Mouse (Mus musculus) ES-E14 (cell line): ENCODE results near the gene Gm11627. TPM values are rescaled to one million over a fixed set of nuclear protein-coding genes. Genes with fewer than 3 reads are reported as not detected.
"Not testable (repeated sequence)": the region's sequence is repeated elsewhere in the genome, so short reads cannot be mapped to it uniquely, and the experiment has no call there.

ENCODE experiments used
- DNase-seq: peaks from one replicate; pipeline ENCODE4 v3.0.0-alpha.2; 2013; ENCODE audit warnings: low read depth, low spot score
- H3K27ac ChIP-seq: 2 replicates; pipeline ENCODE4 v1.5.1; 2012; ENCODE audit warnings: low read depth, mild to moderate bottlenecking, low read length, moderate library complexity, mixed read lengths; ENCODE audit not compliant: poor library complexity, insufficient read depth, severe bottlenecking
- H3K36me3 ChIP-seq: 2 replicates; pipeline ENCODE4 v1.6.1; 2012; ENCODE audit warnings: mild to moderate bottlenecking, low read length, moderate library complexity, mixed read lengths; ENCODE audit not compliant: control insufficient read depth, poor library complexity, insufficient read depth, severe bottlenecking
- H3K4me1 ChIP-seq, 2 experiments: fragments of 150-350 bp in 1 of 2; sonication (generic) in 1 of 2; 2 replicates each; pipeline ENCODE4 v1.6.1; 2012; ENCODE audit warnings: low read length in 2 of 2, mild to moderate bottlenecking in 1 of 2, mixed read lengths in 1 of 2; ENCODE audit not compliant: control insufficient read depth in 2 of 2, insufficient read depth in 2 of 2, poor library complexity in 1 of 2
- H3K4me3 ChIP-seq, 2 experiments: fragments of 150-350 bp in 1 of 2; sonication (generic) in 1 of 2; 2 replicates each; pipeline ENCODE4 v1.5.1; 2012; ENCODE audit warnings: low read length in 2 of 2, low read depth in 1 of 2, mild to moderate bottlenecking in 1 of 2, mixed read lengths in 1 of 2; ENCODE audit not compliant: insufficient read depth in 1 of 2, poor library complexity in 1 of 2, severe bottlenecking in 1 of 2
- H3K9ac ChIP-seq: 2 replicates; pipeline ENCODE4 v1.6.1; 2012; ENCODE audit warnings: low read depth, mild to moderate bottlenecking, low read length, mixed read lengths; ENCODE audit not compliant: poor library complexity, insufficient read depth, severe bottlenecking
- H3K9me3 ChIP-seq: fragments of 150-350 bp; sonication (generic); 2 replicates; pipeline ENCODE4 v1.6.1; 2012; ENCODE audit warnings: low read depth, mild to moderate bottlenecking, low read length; ENCODE audit not compliant: control insufficient read depth, insufficient read depth
- CHD2 ChIP-seq: IDR thresholded peaks from 2 replicates; pipeline ENCODE4 v1.6.1; 2014; ENCODE audit warnings: mild to moderate bottlenecking, low read depth, low read length, inconsistent platforms
- HCFC1 ChIP-seq: IDR thresholded peaks from 2 replicates; pipeline ENCODE4 v1.6.1; 2012; ENCODE audit warnings: low read length, inconsistent platforms, borderline replicate concordance; ENCODE audit not compliant: insufficient read depth
- MAFK ChIP-seq: IDR thresholded peaks from 2 replicates; pipeline ENCODE4 v1.6.1; 2014; ENCODE audit warnings: mild to moderate bottlenecking, low read depth, low read length, inconsistent platforms; ENCODE audit not compliant: insufficient read depth
- ZC3H11A ChIP-seq: IDR thresholded peaks from 2 replicates; pipeline ENCODE4 v1.6.1; 2012; ENCODE audit warnings: low read depth, mild to moderate bottlenecking, inconsistent platforms, low read length, borderline replicate concordance
- ZNF384 ChIP-seq: IDR thresholded peaks from 2 replicates; pipeline ENCODE4 v1.6.1; 2012; ENCODE audit warnings: low read depth, low read length, inconsistent platforms
- in situ Hi-C, 2 experiments: fragments of 600-800 bp; cut with MboI; formaldehyde crosslinking; loops; one replicate each; pipeline ENCODE4 v1.15.1; 2025; ENCODE audit warnings: low sequenced_read_pairs in 2 of 2, inconsistent platforms in 1 of 2; ENCODE audit not compliant: unreplicated experiment in 2 of 2
- total RNA-seq: library from RNA; depleted of rRNA; stranded (reverse); fragments of 300-350 nt; gene quantifications from 2 replicates; pipeline ENCODE4 v1.2.3, GENCODE M21; 2012

Gene Gm11627
- total RNA-seq, 1 experiment, result 7.5 TPM

DNA sequence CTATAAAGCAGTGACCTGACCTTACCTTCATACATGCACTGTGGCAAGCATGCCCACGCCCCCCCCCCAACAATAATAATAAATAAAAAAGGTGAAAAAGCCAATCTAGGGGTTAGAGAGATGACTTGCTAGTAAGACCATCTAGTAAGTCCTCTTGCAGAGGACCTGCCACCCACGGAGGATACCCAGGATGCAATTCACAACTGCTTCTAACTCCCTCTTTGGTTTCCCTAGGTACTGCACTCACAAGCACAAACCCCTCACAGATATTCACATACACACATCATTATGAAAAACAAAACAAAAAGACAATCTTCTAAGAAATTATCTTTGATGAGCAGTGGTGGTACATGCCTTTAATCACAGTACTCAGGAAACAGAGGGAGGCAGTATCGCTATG lies 27.2 kb downstream of the Gm11627 start:
- no peak overlapping the region for H3K27ac ChIP-seq
- DNase-seq, result no peak
- in situ Hi-C loops, result no loop called here
- TF ChIP-seq MAFK, result no peak
- no peak for TF ChIP-seq HCFC1
- no peak for TF ChIP-seq ZC3H11A
- TF ChIP-seq CHD2, result no peak
- TF ChIP-seq ZNF384, result no peak
- peaks cover 0 to 2% of the 10 kb centered on the region in 2 experiments; a peak in 1 of 4 replicates for H3K4me1 ChIP-seq
- no peak overlapping the region for H3K4me3 ChIP-seq
- no peak overlapping the region for H3K9ac ChIP-seq
- no peaks in the 10 kb centered on the region for H3K9me3 ChIP-seq
- H3K36me3 ChIP-seq, result no peaks in the 10 kb centered on the region

GRCm38 (mm10) chr11:102551176-102551575 lies 28.1 kb downstream of the Gm11627 start:
- Histone ChIP-seq H3K9me3 (no peaks in the 10 kb centered on the region), H3K4me1 (peaks cover 0 to 2% of the 10 kb centered on the region in 2 experiments; a peak in 2 of 4 replicates), H3K27ac (no peak overlapping the region), H3K4me3 (no peak overlapping the region), H3K36me3 (no peaks in the 10 kb centered on the region), H3K9ac (no peak overlapping the region)
- no peak for TF ChIP-seq ZC3H11A
- TF ChIP-seq MAFK, result no peak
- TF ChIP-seq CHD2, result no peak
- no peak for TF ChIP-seq ZNF384
- no peak for TF ChIP-seq HCFC1
- no peak for DNase-seq
- in situ Hi-C loops, result no loop called here

DNA sequence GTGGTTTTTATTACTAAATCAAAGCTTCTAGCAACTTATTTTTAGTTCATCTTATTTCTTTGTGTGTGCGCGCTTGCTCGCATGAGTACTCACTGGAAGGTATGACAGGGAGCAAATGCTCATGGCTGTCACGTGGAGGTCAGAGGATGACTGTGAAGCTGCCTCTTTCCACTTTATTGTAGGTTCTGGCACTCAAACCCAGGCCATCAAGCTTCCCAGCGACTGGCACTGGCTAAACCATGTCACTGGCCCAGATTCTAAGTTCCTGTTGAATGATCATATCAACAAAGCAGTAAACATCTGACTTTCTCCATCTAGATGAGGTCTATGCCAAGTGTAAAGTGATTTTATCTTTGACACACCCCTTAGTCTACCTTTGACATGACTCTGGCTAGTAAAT lies 37.8 kb downstream of the Gm11627 start:
- Histone ChIP-seq H3K36me3 (peaks cover 2% of the 10 kb centered on the region; the same call in 1 of the 2 replicates), H3K9ac (no peak overlapping the region), H3K9me3 (no peaks in the 10 kb centered on the region), H3K27ac (no peak overlapping the region), H3K4me1 (peaks cover 5 to 9% of the 10 kb centered on the region in 2 experiments; a peak in 3 of 4 replicates), H3K4me3 (no peak overlapping the region)
- TF ChIP-seq MAFK, result no peak
- TF ChIP-seq ZC3H11A, result no peak
- TF ChIP-seq ZNF384, result no peak
- no peak for DNase-seq
- in situ Hi-C loops, result no loop called here

GRCm38 (mm10) chr11:102540286-102540685 lies 39.0 kb downstream of the Gm11627 start:
- in situ Hi-C loops, H3K36me3 ChIP-seq, H3K9me3 ChIP-seq, H3K4me1 ChIP-seq, H3K4me3 ChIP-seq, H3K9ac ChIP-seq, H3K27ac ChIP-seq, DNase-seq: not testable (repeated sequence)

GRCm38 (mm10) chr11:102539690-102540089 lies 39.6 kb downstream of the Gm11627 start:
- no peak overlapping the region for H3K4me3 ChIP-seq
- H3K9me3 ChIP-seq, result no peaks in the 10 kb centered on the region
- TF ChIP-seq ZC3H11A, result no peak
- TF ChIP-seq CHD2, result no peak
- TF ChIP-seq HCFC1, result no peak
- TF ChIP-seq ZNF384, result peak; percentile 81
- no peak for DNase-seq
- peaks cover 5 to 7% of the 10 kb centered on the region in 2 experiments; a peak in 3 of 4 replicates for H3K4me1 ChIP-seq
- in situ Hi-C loops, result no loop called here
- H3K9ac ChIP-seq, result no peak overlapping the region
- H3K36me3 ChIP-seq, result peaks cover 5% of the 10 kb centered on the region
- no peak overlapping the region for H3K27ac ChIP-seq
